Mouse (Mus musculus): Measurements from ENCODE around the gene Zfp281.

DNA sequence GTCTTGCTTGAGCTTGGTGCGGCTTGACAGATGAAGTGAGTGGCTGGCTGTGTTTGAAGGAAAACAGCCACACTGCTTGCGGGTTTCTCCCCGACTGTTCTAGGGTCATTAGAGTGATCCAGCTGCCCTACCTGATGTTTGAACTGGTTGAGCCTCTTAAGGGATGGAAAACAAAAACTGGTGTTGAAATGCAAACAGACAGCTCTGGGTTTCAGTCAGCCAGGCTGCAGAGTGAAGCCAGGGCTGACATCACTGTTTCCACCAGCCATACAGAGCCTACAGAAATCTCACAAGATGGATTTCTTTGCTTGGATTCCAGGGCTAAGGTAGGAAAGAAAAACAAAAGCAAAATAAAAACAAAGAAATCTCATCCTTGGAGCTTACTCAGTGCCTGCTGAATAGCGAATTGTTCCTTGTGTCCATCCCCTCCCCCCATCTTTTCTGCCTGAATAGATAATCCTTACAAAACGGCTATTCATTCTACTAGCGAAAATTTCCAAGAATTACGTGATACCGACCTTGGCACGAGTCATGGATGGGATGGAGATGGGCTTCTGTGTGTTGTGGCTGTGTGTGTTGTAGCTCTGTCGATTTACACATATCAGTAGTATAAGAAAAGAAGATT lies 37.4 kb downstream of the Zfp281 start:
- TF ChIP-seq POLR2A (IDR thresholded peaks at IDR 0.05; ENCODE audit: borderline replicate concordance, insufficient read depth, low read length): no peak
- TF ChIP-seq CTCF (IDR thresholded peaks at IDR 0.05; ENCODE audit: borderline replicate concordance, insufficient read depth, low read depth, low read length): no peak
